Mouse (Mus musculus) myocyte (in vitro differentiated cells): ENCODE results near the gene Epha3.

Source experiments
- CEBPB ChIP-seq: IDR thresholded peaks from 2 replicates; pipeline ENCODE4 v1.6.1; 2011; ENCODE audit warnings: mild to moderate bottlenecking, moderate library complexity; ENCODE audit not compliant: poor library complexity, insufficient read depth, severe bottlenecking
- E2F4 ChIP-seq: IDR thresholded peaks from one replicate; pipeline ENCODE4 v1.6.1; 2011; ENCODE audit warnings: mild to moderate bottlenecking, control low read depth, moderate library complexity; ENCODE audit not compliant: insufficient read depth
- MAX ChIP-seq: IDR thresholded peaks from one replicate; pipeline ENCODE4 v1.6.1; 2011; ENCODE audit warnings: low read depth, mild to moderate bottlenecking, control low read depth
- POLR2A ChIP-seq: IDR thresholded peaks from one replicate; pipeline ENCODE4 v1.6.1; 2011; ENCODE audit warnings: low read depth, mild to moderate bottlenecking, control low read depth, moderate library complexity; ENCODE audit not compliant: insufficient read length
- POLR2AphosphoS2 ChIP-seq: IDR thresholded peaks from one replicate; pipeline ENCODE4 v1.6.1; 2011; ENCODE audit warnings: low read depth, control low read depth; ENCODE audit not compliant: insufficient read length
- SRF ChIP-seq: IDR thresholded peaks from one replicate; pipeline ENCODE4 v1.6.1; 2011; ENCODE audit warnings: low read depth; ENCODE audit not compliant: control insufficient read depth, insufficient read length
- USF1 ChIP-seq: IDR thresholded peaks from one replicate; pipeline ENCODE4 v1.6.1; 2011; ENCODE audit warnings: low read depth, mild to moderate bottlenecking, control low read depth, moderate library complexity

DNA sequence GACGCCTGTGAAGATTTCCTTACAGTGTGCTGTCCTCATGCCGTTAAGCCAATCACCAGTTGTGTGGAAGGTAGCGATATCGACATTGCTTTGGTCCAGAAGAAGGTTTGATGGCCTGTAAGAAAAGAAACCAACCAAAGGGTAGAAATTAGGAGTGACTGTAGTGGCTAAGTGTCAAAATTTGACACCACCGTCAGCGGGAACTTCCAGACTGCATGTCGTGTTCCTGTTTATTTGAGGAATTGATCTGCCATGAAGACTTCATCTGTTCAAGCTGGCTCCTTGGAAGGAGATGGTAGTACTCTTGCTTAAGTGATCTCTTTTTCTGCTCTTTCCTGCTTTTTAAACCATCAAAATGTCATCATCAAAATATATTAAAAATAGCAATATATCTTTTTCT is 311.4 kb downstream of the Epha3 start:
- TF ChIP-seq USF1 (no peak), POLR2A (no peak), POLR2AphosphoS2 (no peak), E2F4 (no peak), CEBPB (no peak), MAX (no peak), SRF (no peak)
